Mouse (Mus musculus): Measurements from ENCODE around the gene Olfr695.

DNA sequence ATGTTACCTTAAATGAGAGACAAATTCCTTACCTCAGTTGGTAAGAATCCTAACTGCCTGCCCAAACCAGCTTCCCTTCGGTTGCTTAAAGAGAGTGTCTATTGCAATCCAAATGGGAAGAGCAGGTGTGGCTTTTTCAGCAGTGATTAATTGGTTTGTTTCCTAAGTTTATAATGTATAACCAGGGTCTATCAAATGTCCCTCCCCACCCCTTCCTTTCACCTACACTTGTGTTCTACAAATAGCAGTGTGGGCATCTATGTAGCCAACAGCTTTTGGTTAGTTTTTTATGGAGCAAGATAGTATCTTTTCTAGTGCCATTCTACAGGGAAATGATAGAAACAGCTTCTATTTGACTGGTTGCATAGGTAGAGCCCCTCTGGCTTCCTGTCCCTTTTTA, 26.1 kb upstream of the Olfr695 start, which contains the start of gene Olfr697:
- TF ChIP-seq MAX (IDR thresholded peaks at IDR 0.05) (no peak), CTCF (IDR thresholded peaks at IDR 0.05; ENCODE audit: control insufficient read depth, insufficient read depth, insufficient read length) (no peak), USF1 (IDR thresholded peaks at IDR 0.05; ENCODE audit: low read depth) (no peak), FOSL1 (IDR thresholded peaks at IDR 0.05; ENCODE audit: insufficient read depth, low read length, poor library complexity, severe bottlenecking) (no peak), MYOG (IDR thresholded peaks at IDR 0.05; ENCODE audit: control insufficient read depth, extremely low read depth, insufficient read length) (no peak), CEBPB (IDR thresholded peaks at IDR 0.05; ENCODE audit: low read depth) (no peak), MYOD1 (IDR thresholded peaks at IDR 0.05; ENCODE audit: control insufficient read depth, insufficient read length, low read depth) (no peak)

All from C2C12 (cell line).